Mouse (Mus musculus): ENCODE data around the gene Tnfrsf14. TPM values are rescaled to one million over a fixed set of nuclear protein-coding genes. Genes with fewer than 3 reads are reported as not detected.

The Tnfrsf14 gene
- total and polyA plus RNA-seq, 3 experiments, result 6.1 to 18.8 (median 7.0) TPM

- Histone ChIP-seq H3K27ac (no peak overlapping the region), H3K36me3 (ENCODE audit: control insufficient read depth, insufficient read depth, low read length) (no peaks in the 10 kb centered on the region), H3K9ac (ENCODE audit: low read depth, low read length) (no peak overlapping the region), H3K79me2 (replicated peaks; ENCODE audit: control insufficient read depth, insufficient read depth, low read length) (no peaks in the 10 kb centered on the region), H3K4me1 (ENCODE audit: control insufficient read depth, insufficient read depth, low read length) (peaks cover 1% of the 10 kb centered on the region; the same call in 1 of the 2 replicates), H3K27me3 (ENCODE audit: control insufficient read depth, insufficient read depth, low read length) (no peaks in the 10 kb centered on the region), H3K4me3 (no peak overlapping the region)
- WGBS, result 74% methylated on average over 5 of the region's 5 CpGs
- no peak for DNase-seq
- intact Hi-C loops (cut with DNase I), result no loop called here
- no peak for TF ChIP-seq CTCF (IDR thresholded peaks at IDR 0.05)
- no peak for TF ChIP-seq POLR2A (IDR thresholded peaks at IDR 0.05; ENCODE audit: insufficient read depth, low read depth, low read length)
- TF ChIP-seq EP300 (IDR thresholded peaks at IDR 0.05; ENCODE audit: insufficient read depth, low read depth, low read length), result no peak
Measured at GRCm38 (mm10) chr4:154941831-154942230, 13.5 kb upstream of the Tnfrsf14 start.

DNA sequence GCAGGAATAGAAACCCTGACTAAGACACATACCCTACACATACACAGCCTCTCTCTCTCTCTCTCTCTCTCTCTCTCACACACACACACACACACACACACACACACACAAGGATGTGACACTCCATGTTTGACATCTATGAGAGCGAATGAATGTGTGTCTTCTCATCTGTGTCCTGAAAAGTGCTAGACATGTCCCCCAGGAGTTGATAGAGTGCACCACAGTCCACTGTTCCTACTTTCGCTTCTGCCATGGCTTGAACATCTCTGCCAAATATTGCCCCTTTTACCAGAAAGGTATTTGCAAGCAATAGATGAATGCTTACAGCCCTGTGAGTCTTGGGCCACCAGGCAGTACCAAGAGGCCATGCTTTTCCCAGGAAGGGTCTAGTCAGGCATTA is 11.8 kb upstream of the Tnfrsf14 start:
- no peak for DNase-seq
- Histone ChIP-seq H3K36me3 (ENCODE audit: control insufficient read depth, insufficient read depth, low read length) (no peaks in the 10 kb centered on the region), H3K27ac (no peak overlapping the region), H3K79me2 (replicated peaks; ENCODE audit: control insufficient read depth, insufficient read depth, low read length) (no peaks in the 10 kb centered on the region), H3K4me3 (no peak overlapping the region), H3K27me3 (ENCODE audit: control insufficient read depth, insufficient read depth, low read length) (no peaks in the 10 kb centered on the region), H3K9ac (ENCODE audit: low read depth, low read length) (no peak overlapping the region), H3K4me1 (ENCODE audit: control insufficient read depth, insufficient read depth, low read length) (peaks cover 1% of the 10 kb centered on the region; the same call in 1 of the 2 replicates)
- TF ChIP-seq POLR2A (IDR thresholded peaks at IDR 0.05; ENCODE audit: insufficient read depth, low read depth, low read length) (no peak), EP300 (IDR thresholded peaks at IDR 0.05; ENCODE audit: insufficient read depth, low read depth, low read length) (no peak), CTCF (IDR thresholded peaks at IDR 0.05) (no peak)
- intact Hi-C loops (cut with DNase I), result no loop called here
- WGBS, result 78% methylated on average over 2 of the region's 2 CpGs

GRCm38 (mm10) chr4:154937746-154938145 is 9.4 kb upstream of the Tnfrsf14 start:
- Histone ChIP-seq H3K9ac (ENCODE audit: low read depth, low read length) (no peak overlapping the region), H3K36me3 (ENCODE audit: control insufficient read depth, insufficient read depth, low read length) (no peaks in the 10 kb centered on the region), H3K27ac (no peak overlapping the region), H3K4me1 (ENCODE audit: control insufficient read depth, insufficient read depth, low read length) (0 out of 2 replicates have a peak, but pooled peaks cover 2% of the 10 kb centered on the region), H3K79me2 (replicated peaks; ENCODE audit: control insufficient read depth, insufficient read depth, low read length) (no peaks in the 10 kb centered on the region), H3K27me3 (ENCODE audit: control insufficient read depth, insufficient read depth, low read length) (no peaks in the 10 kb centered on the region), H3K4me3 (no peak overlapping the region)
- intact Hi-C loops (cut with DNase I), result no loop called here
- no peak for DNase-seq
- TF ChIP-seq POLR2A (IDR thresholded peaks at IDR 0.05; ENCODE audit: insufficient read depth, low read depth, low read length) (no peak), CTCF (IDR thresholded peaks at IDR 0.05) (no peak), EP300 (IDR thresholded peaks at IDR 0.05; ENCODE audit: insufficient read depth, low read depth, low read length) (no peak)
- 82% methylated on average over 1 of the region's 1 CpGs for WGBS

DNA sequence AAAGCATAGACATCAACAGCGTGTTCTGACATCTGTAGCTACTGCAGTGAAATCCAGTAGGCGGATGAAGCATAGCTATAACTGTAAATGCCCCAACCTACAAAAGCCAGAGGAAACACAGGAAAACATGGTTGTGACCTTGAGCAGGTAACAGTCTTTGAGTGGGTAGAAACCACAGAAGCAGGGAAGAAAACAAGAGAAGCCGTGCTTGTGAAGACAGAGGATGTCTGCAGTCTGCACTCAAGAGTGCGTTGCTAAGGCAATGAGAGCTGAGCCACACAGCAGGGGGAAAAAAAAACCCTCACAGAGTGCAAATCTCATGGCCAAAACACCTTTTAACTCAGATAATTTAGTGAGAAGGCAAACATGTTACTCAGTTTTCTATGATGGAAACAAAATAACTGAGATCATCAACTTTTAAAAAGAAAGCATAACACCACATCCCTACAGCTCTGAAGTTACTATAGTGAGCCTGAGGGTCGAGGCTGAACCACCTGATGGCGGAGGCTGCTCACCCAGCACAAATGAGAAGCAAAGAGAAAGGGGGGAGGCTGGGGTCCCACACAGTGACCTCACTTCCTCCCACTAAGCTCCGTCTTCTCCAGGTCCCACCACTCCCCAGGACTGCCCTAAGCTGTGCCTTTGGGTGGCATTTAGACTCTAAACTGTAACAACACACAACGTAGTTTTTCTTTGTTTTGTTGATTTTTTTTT is 8.3 kb upstream of the Tnfrsf14 start:
- Histone ChIP-seq H3K36me3 (ENCODE audit: control insufficient read depth, insufficient read depth, low read length) (no peaks in the 10 kb centered on the region), H3K79me2 (replicated peaks; ENCODE audit: control insufficient read depth, insufficient read depth, low read length) (no peaks in the 10 kb centered on the region), H3K27ac (no peak overlapping the region), H3K9ac (ENCODE audit: low read depth, low read length) (no peak overlapping the region), H3K27me3 (ENCODE audit: control insufficient read depth, insufficient read depth, low read length) (no peaks in the 10 kb centered on the region), H3K4me1 (ENCODE audit: control insufficient read depth, insufficient read depth, low read length) (0 out of 2 replicates have a peak, but pooled peaks cover 2% of the 10 kb centered on the region), H3K4me3 (no peak overlapping the region)
- WGBS, result 66% methylated on average over 8 of the region's 8 CpGs
- no peak for DNase-seq
- intact Hi-C loops (cut with DNase I), result no loop called here
- TF ChIP-seq EP300 (IDR thresholded peaks at IDR 0.05; ENCODE audit: insufficient read depth, low read depth, low read length) (no peak), CTCF (IDR thresholded peaks at IDR 0.05) (no peak), POLR2A (IDR thresholded peaks at IDR 0.05; ENCODE audit: insufficient read depth, low read depth, low read length) (no peak)

DNA sequence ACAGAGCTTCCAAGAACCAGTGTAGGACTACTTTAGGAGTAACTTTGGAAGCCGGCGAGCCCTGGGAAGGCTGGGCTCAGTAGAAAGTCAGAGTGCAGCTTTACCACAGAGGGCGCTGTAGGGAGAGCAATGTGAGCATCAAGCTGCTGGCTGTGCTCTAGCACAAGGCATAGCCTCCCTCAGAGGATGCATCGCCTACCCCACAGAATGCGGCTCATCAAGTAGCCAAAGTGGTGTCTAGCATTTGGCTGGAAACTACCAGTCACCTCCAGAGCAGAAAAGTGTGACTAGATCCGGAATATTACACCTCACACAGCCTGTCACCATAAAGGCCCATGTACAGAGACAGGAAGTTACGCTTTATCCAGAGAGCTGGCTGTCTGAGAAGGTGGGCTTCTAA is 7.4 kb upstream of the Tnfrsf14 start:
- no peak overlapping the region for H3K9ac ChIP-seq (ENCODE audit: low read depth, low read length)
- WGBS, result 86% methylated on average over 7 of the region's 7 CpGs
- no peaks in the 10 kb centered on the region for H3K36me3 ChIP-seq (ENCODE audit: control insufficient read depth, insufficient read depth, low read length)
- no peaks in the 10 kb centered on the region for H3K27me3 ChIP-seq (ENCODE audit: control insufficient read depth, insufficient read depth, low read length)
- H3K79me2 ChIP-seq (replicated peaks; ENCODE audit: control insufficient read depth, insufficient read depth, low read length), result no peaks in the 10 kb centered on the region
- no peak overlapping the region for H3K27ac ChIP-seq
- H3K4me1 ChIP-seq (ENCODE audit: control insufficient read depth, insufficient read depth, low read length), result 0 out of 2 replicates have a peak, but pooled peaks cover 2% of the 10 kb centered on the region
- intact Hi-C loops (cut with DNase I), result no loop called here
- no peak overlapping the region for H3K4me3 ChIP-seq
- DNase-seq, result no peak
- no peak for TF ChIP-seq EP300 (IDR thresholded peaks at IDR 0.05; ENCODE audit: insufficient read depth, low read depth, low read length)
- no peak for TF ChIP-seq POLR2A (IDR thresholded peaks at IDR 0.05; ENCODE audit: insufficient read depth, low read depth, low read length)
- TF ChIP-seq CTCF (IDR thresholded peaks at IDR 0.05), result no peak

- 82% methylated on average over 2 of the region's 2 CpGs for WGBS
- H3K27me3 ChIP-seq (ENCODE audit: control insufficient read depth, insufficient read depth, low read length), result no peaks in the 10 kb centered on the region
- no peak overlapping the region for H3K9ac ChIP-seq (ENCODE audit: low read depth, low read length)
- no peak overlapping the region for H3K4me3 ChIP-seq
- H3K27ac ChIP-seq, result no peak overlapping the region
- H3K36me3 ChIP-seq (ENCODE audit: control insufficient read depth, insufficient read depth, low read length), result no peaks in the 10 kb centered on the region
- intact Hi-C loops (cut with DNase I), result no loop called here
- TF ChIP-seq EP300 (IDR thresholded peaks at IDR 0.05; ENCODE audit: insufficient read depth, low read depth, low read length) (no peak), POLR2A (IDR thresholded peaks at IDR 0.05; ENCODE audit: insufficient read depth, low read depth, low read length) (no peak), CTCF (IDR thresholded peaks at IDR 0.05) (no peak)
- peaks cover 2% of the 10 kb centered on the region; the same call in 1 of the 2 replicates for H3K4me1 ChIP-seq (ENCODE audit: control insufficient read depth, insufficient read depth, low read length)
- DNase-seq, result no peak
- no peaks in the 10 kb centered on the region for H3K79me2 ChIP-seq (replicated peaks; ENCODE audit: control insufficient read depth, insufficient read depth, low read length)
Measured at GRCm38 (mm10) chr4:154934800-154935199, 6.4 kb upstream of the Tnfrsf14 start.
